Mouse (Mus musculus) C2C12 (cell line): ENCODE results near the gene Aff3. TPM values are rescaled to one million over a fixed set of nuclear protein-coding genes. Genes with fewer than 3 reads are reported as not detected.

Source experiments
- H3K27me3 ChIP-seq: one replicate; pipeline ENCODE4 v1.6.1; 2011; ENCODE audit not compliant: control insufficient read depth, insufficient read depth, insufficient read length
- H3K36me3 ChIP-seq: one replicate; pipeline ENCODE4 v1.6.1; 2011; ENCODE audit not compliant: control insufficient read depth, insufficient read depth
- H3K4me3 ChIP-seq: one replicate; pipeline ENCODE4 v1.5.1; 2011; ENCODE audit warnings: mild to moderate bottlenecking, control low read depth; ENCODE audit not compliant: poor library complexity, insufficient read depth, severe bottlenecking
- H3K79me2 ChIP-seq: one replicate; pipeline ENCODE4 v1.6.1; 2011; ENCODE audit not compliant: control insufficient read depth, insufficient read depth
- H3K79me3 ChIP-seq: one replicate; pipeline ENCODE4 v1.6.1; 2011; ENCODE audit warnings: low read depth, control low read depth
- H3ac ChIP-seq: one replicate; pipeline ENCODE3; 2011; ENCODE audit warnings: low read depth; ENCODE audit not compliant: control insufficient read depth, insufficient read length
- CEBPB ChIP-seq: IDR thresholded peaks from one replicate; pipeline ENCODE4 v1.6.1; 2011; ENCODE audit warnings: low read depth, mild to moderate bottlenecking, control low read depth, moderate library complexity
- CTCF ChIP-seq: IDR thresholded peaks from one replicate; pipeline ENCODE4 v1.5.1; 2011; ENCODE audit not compliant: control insufficient read depth, insufficient read depth, insufficient read length
- FOSL1 ChIP-seq: IDR thresholded peaks from one replicate; pipeline ENCODE4 v1.8.0; 2011; ENCODE audit warnings: mild to moderate bottlenecking, low read length; ENCODE audit not compliant: poor library complexity, insufficient read depth, severe bottlenecking
- MAX ChIP-seq: IDR thresholded peaks from one replicate; pipeline ENCODE4 v1.6.1; 2011; ENCODE audit warnings: mild to moderate bottlenecking, control low read depth
- MYOD1 ChIP-seq: IDR thresholded peaks from one replicate; pipeline ENCODE4 v1.6.1; 2011; ENCODE audit warnings: low read depth; ENCODE audit not compliant: control insufficient read depth, insufficient read length
- MYOG ChIP-seq: IDR thresholded peaks from one replicate; pipeline ENCODE4 v1.6.1; 2011; ENCODE audit not compliant: control insufficient read depth, insufficient read length; ENCODE audit errors: extremely low read depth
- USF1 ChIP-seq: IDR thresholded peaks from one replicate; pipeline ENCODE4 v1.6.1; 2011; ENCODE audit warnings: low read depth, mild to moderate bottlenecking, control low read depth, moderate library complexity
- polyA plus RNA-seq: library from polyadenylated mRNA; unstranded; fragments of >200 nt; fragmentation: generic; extraction: Trizol; gene quantifications from one replicate; pipeline ENCODE4 v1.2.1, GENCODE M21; 2012; ENCODE audit warnings: missing spikeins

The Aff3 gene
- polyA plus RNA-seq, 1 experiment: not detected

GRCm38 (mm10) chr1:38499500-38499899 is 165.3 kb downstream of the Aff3 start:
- Histone ChIP-seq H3K79me3 (no peaks in the 10 kb centered on the region), H3K27me3 (peaks cover 4% of the 10 kb centered on the region), H3K36me3 (no peaks in the 10 kb centered on the region)

GRCm38 (mm10) chr1:38497576-38497975 is 167.2 kb downstream of the Aff3 start:
- Histone ChIP-seq H3K79me3 (no peaks in the 10 kb centered on the region), H3K4me3 (no peak overlapping the region)
- TF ChIP-seq MAX (no peak), USF1 (no peak), FOSL1 (no peak), CTCF (no peak), CEBPB (no peak), MYOG (no peak), MYOD1 (no peak)

More at GRCm38 (mm10) chr1:38499500-38499899, 165.3 kb downstream of the Aff3 start:
- no peaks in the 10 kb centered on the region for H3K79me2 ChIP-seq
- TF ChIP-seq FOSL1: no peak
- no peak for TF ChIP-seq MAX
- no peak for TF ChIP-seq CTCF
- TF ChIP-seq MYOG: no peak
- no peak for TF ChIP-seq USF1
- no peak for TF ChIP-seq MYOD1
- TF ChIP-seq CEBPB: no peak
- no peak overlapping the region for H3K4me3 ChIP-seq
- no peak overlapping the region for H3ac ChIP-seq

GRCm38 (mm10) chr1:38496886-38497528 is 167.7 kb downstream of the Aff3 start:
- H3K79me2 ChIP-seq: no peaks in the 10 kb centered on the region
- H3K27me3 ChIP-seq: peaks cover 4% of the 10 kb centered on the region
- no peak overlapping the region for H3K4me3 ChIP-seq
- no peaks in the 10 kb centered on the region for H3K79me3 ChIP-seq
- no peaks in the 10 kb centered on the region for H3K36me3 ChIP-seq
- no peak overlapping the region for H3ac ChIP-seq
- TF ChIP-seq MYOG: no peak
- TF ChIP-seq USF1: no peak
- TF ChIP-seq CTCF: no peak
- TF ChIP-seq MYOD1: no peak
- TF ChIP-seq FOSL1: no peak
- no peak for TF ChIP-seq MAX
- no peak for TF ChIP-seq CEBPB

More at GRCm38 (mm10) chr1:38497576-38497975, 167.2 kb downstream of the Aff3 start:
- Histone ChIP-seq H3ac (no peak overlapping the region), H3K36me3 (no peaks in the 10 kb centered on the region), H3K27me3 (peaks cover 4% of the 10 kb centered on the region), H3K79me2 (no peaks in the 10 kb centered on the region)

GRCm38 (mm10) chr1:38495284-38495683 is 169.5 kb downstream of the Aff3 start:
- Histone ChIP-seq H3ac (no peak overlapping the region), H3K79me2 (no peaks in the 10 kb centered on the region), H3K4me3 (no peak overlapping the region), H3K27me3 (peaks cover 4% of the 10 kb centered on the region), H3K79me3 (no peaks in the 10 kb centered on the region), H3K36me3 (no peaks in the 10 kb centered on the region)
- TF ChIP-seq MYOG (no peak), CTCF (no peak), CEBPB (no peak), FOSL1 (no peak), MAX (no peak), USF1 (no peak), MYOD1 (no peak)

DNA sequence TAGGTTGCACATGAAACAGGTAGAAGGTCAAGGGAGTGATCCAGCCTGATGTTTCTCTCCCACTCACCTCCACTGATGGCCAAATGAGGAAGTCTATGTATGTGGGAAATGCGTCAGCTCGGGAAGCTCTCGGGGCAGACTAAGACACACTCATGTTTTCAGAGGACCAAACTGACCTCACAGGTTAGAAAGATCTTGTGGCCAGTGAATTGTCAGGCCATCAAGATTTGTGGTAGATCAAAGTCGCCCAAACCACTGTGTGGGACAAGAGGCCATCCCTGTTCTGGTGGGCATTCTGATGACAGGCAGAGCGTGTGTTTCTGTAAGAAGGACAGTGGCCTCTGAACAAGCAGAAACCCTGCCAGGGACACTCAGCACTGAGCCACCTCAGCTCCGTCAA is 175.0 kb downstream of the Aff3 start:
- Histone ChIP-seq H3ac (no peak overlapping the region), H3K4me3 (no peak overlapping the region), H3K27me3 (no peaks in the 10 kb centered on the region), H3K79me3 (no peaks in the 10 kb centered on the region), H3K79me2 (no peaks in the 10 kb centered on the region), H3K36me3 (no peaks in the 10 kb centered on the region)
- TF ChIP-seq CTCF: no peak
- no peak for TF ChIP-seq CEBPB
- no peak for TF ChIP-seq MYOD1
- no peak for TF ChIP-seq MYOG
- no peak for TF ChIP-seq FOSL1
- no peak for TF ChIP-seq MAX
- TF ChIP-seq USF1: no peak

DNA sequence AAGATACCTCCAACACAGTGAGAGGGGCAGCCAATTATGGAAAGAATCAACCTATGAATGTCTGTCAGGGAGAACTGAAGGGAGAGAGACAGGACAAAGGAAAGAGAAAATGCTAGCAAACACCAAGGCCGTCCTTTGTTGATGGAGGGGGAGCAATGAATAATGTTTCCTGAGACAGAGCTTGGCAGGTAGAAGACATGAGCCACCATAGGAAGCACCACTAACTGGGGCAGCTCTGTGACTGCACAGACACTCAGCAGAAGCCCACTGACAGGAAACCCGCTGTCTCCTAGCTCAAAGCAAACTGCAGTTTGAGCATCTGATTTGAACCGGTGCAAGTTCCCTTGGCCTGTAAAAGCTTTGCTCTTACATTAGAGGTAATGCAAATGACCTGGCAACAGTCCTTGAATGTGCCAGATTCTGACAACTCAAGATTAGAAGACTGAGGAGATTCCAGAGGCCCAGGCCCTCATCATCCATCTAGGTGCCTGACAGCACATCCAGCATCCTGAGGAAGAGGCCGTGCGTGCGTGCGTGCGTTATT is 176.0 kb downstream of the Aff3 start:
- Histone ChIP-seq H3K27me3 (no peaks in the 10 kb centered on the region), H3K36me3 (no peaks in the 10 kb centered on the region), H3K4me3 (no peak overlapping the region), H3K79me2 (no peaks in the 10 kb centered on the region), H3ac (no peak overlapping the region), H3K79me3 (no peaks in the 10 kb centered on the region)
- TF ChIP-seq MAX: no peak
- no peak for TF ChIP-seq FOSL1
- no peak for TF ChIP-seq MYOD1
- no peak for TF ChIP-seq CEBPB
- no peak for TF ChIP-seq MYOG
- no peak for TF ChIP-seq USF1
- no peak for TF ChIP-seq CTCF
